Comparison of ENCODE assay signal across 31 mouse cellular contexts in the genomic region with DNA sequence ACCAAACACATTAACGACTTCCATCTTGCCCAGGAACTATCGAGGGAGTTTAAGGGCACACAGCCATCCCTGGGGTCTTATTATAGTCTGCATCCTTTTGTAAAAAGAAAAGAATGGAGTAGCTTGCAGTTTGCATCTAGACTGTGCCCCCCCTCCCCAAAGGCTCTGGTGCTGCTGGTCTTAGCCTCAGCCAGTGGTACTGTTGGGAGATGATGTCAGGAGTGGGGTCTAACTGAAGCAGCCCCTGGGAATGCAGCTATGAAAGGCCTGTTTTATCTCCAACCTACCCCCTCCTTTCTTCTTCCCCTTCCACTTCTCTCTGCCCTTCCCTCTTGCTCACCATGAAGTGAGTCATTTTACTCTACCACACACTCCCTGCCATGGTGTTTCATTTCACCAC.
DNase-seq lines count a peak whose midpoint lies in the region; ATAC-seq lines count a peak whose summit lies in the region.
"Had no signal": no experiment of that assay in that cellular context is flagged by ENCODE, and none has a peak within 500 bp of the region (broad histone marks: within the 10 kb centered on the region; RNA-seq: fewer than 3 reads in every experiment).

No protein-coding gene starts in this region.

- no peak overlapping the region for H3K9ac ChIP-seq in embryonic facial prominence, embryonic 11.5 days (replicated peaks; ENCODE audit: low read length)
- H3K9ac ChIP-seq in limb, embryonic 11.5 days (ENCODE audit: low read length): no peak overlapping the region
- H3K9ac ChIP-seq in embryonic facial prominence, embryonic 14.5 days (ENCODE audit: low read depth, low read length): no peak overlapping the region
- no peak overlapping the region for H3K9ac ChIP-seq in limb, embryonic 13.5 days
- H3K9ac ChIP-seq: embryonic facial prominence, embryonic 12.5 days; forebrain, embryonic 13.5 days; forebrain, postnatal 0 days; hindbrain, embryonic 13.5 days; intestine, embryonic 15.5 days had no signal

- DNase-seq in embryonic facial prominence, embryonic 11.5 days (ENCODE audit: low spot score): no peak
- no peak for DNase-seq in embryonic facial prominence, embryonic 10.5 days (ENCODE audit: low spot score)
- no peak for DNase-seq in limb, embryonic 11.5 days (ENCODE audit: low spot score)
- DNase-seq in limb, embryonic 10.5 days (ENCODE audit: low spot score): no peak
- no peak for DNase-seq in embryonic facial prominence, embryonic 14.5 days (ENCODE audit: low spot score)
- DNase-seq in left cerebral cortex, adult 8-10 months (ENCODE audit: low spot score in 2 of 2): no peak
- DNase-seq in urinary bladder, postnatal 36 days (ENCODE audit: low spot score in 2 of 2): no peak
- DNase-seq: adrenal gland, adult 8-10 months; adrenal gland, postnatal 25 days; cerebellum, adult 11-12 months; cerebellum, adult 8-10 months; cerebellum, postnatal 10 days; cerebellum, postnatal 36 days; embryo, embryonic 11 days; forebrain, postnatal 0 days; gastrocnemius, postnatal 10 days; gastrocnemius, postnatal 36 days; heart, adult 2 months; heart, postnatal 36 days; kidney, adult 11 months had no signal

- no peak overlapping the region for H3K4me3 ChIP-seq in embryonic facial prominence, embryonic 11.5 days (ENCODE audit: low read depth, low read length)
- no peak overlapping the region for H3K4me3 ChIP-seq in embryonic facial prominence, embryonic 10.5 days
- H3K4me3 ChIP-seq in limb, embryonic 11.5 days (ENCODE audit: low read depth, low read length): no peak overlapping the region
- H3K4me3 ChIP-seq in limb, embryonic 10.5 days: no peak overlapping the region
- H3K4me3 ChIP-seq in embryonic facial prominence, embryonic 14.5 days (ENCODE audit: low read depth, low read length): no peak overlapping the region
- no peak overlapping the region for H3K4me3 ChIP-seq in limb, embryonic 13.5 days
- H3K4me3 ChIP-seq: embryonic facial prominence, embryonic 12.5 days; erythroblast, embryonic 14.5 days; forebrain, embryonic 10.5 days; forebrain, embryonic 13.5 days; heart, adult 2 months; hindbrain, embryonic 10.5 days; hindbrain, embryonic 13.5 days; intestine, embryonic 15.5 days had no signal

- no peak overlapping the region for H3K27ac ChIP-seq in embryonic facial prominence, embryonic 11.5 days (replicated peaks; ENCODE audit: low read depth, low read length)
- H3K27ac ChIP-seq in embryonic facial prominence, embryonic 10.5 days (replicated peaks): no peak overlapping the region
- H3K27ac ChIP-seq in limb, embryonic 11.5 days (replicated peaks; ENCODE audit: low read depth, low read length): no peak overlapping the region
- no peak overlapping the region for H3K27ac ChIP-seq in limb, embryonic 10.5 days
- no peak overlapping the region for H3K27ac ChIP-seq in embryonic facial prominence, embryonic 14.5 days (replicated peaks; ENCODE audit: low read depth, low read length)
- H3K27ac ChIP-seq in limb, embryonic 13.5 days: no peak overlapping the region
- H3K27ac ChIP-seq: embryonic facial prominence, embryonic 12.5 days; forebrain, embryonic 10.5 days; forebrain, embryonic 13.5 days; heart, adult 2 months; hindbrain, embryonic 10.5 days; hindbrain, embryonic 13.5 days; intestine, embryonic 15.5 days had no signal

- WGBS in embryonic facial prominence, embryonic 11.5 days: 30% methylated on average over 2 of the region's 2 CpGs
- 40% methylated on average over 2 of the region's 2 CpGs for WGBS in embryonic facial prominence, embryonic 10.5 days
- WGBS in limb, embryonic 11.5 days: 56% methylated on average over 2 of the region's 2 CpGs
- WGBS in limb, embryonic 10.5 days: 78% methylated on average over 2 of the region's 2 CpGs
- 45% methylated on average over 2 of the region's 2 CpGs for WGBS in embryonic facial prominence, embryonic 14.5 days
- 38% methylated on average over 2 of the region's 2 CpGs for WGBS in limb, embryonic 13.5 days

- ATAC-seq in embryonic facial prominence, embryonic 11.5 days (replicated peaks; ENCODE audit: insufficient number of reproducible peaks, low FRiP score, low TSS enrichment, low read depth): 0 out of 2 replicates have a peak, but pooled peaks have one; percentile 29
- peak; percentile 71; the same call in 1 of the 2 replicates for ATAC-seq in limb, embryonic 11.5 days (ENCODE audit: insufficient number of reproducible peaks, low FRiP score, low TSS enrichment, low read depth)
- ATAC-seq in embryonic facial prominence, embryonic 14.5 days (ENCODE audit: low read depth): 0 out of 2 replicates have a peak, but pooled peaks have one; percentile 61
- ATAC-seq in limb, embryonic 13.5 days (ENCODE audit: low FRiP score, low read depth): 0 out of 2 replicates have a peak, but pooled peaks have one; percentile 46
- ATAC-seq: CD4-positive, CD25-positive, alpha-beta regulatory T cell, adult 4 months; forebrain, embryonic 13.5 days; forebrain, postnatal 0 days; hindbrain, embryonic 16.5 days; intestine, embryonic 15.5 days had no signal

- no peaks in the 10 kb centered on the region for H3K9me3 ChIP-seq in embryonic facial prominence, embryonic 11.5 days (replicated peaks; ENCODE audit: control insufficient read depth, low read length)
- no peaks in the 10 kb centered on the region for H3K9me3 ChIP-seq in embryonic facial prominence, embryonic 10.5 days
- no peaks in the 10 kb centered on the region for H3K9me3 ChIP-seq in limb, embryonic 11.5 days (ENCODE audit: control insufficient read depth, low read length)
- no peaks in the 10 kb centered on the region for H3K9me3 ChIP-seq in limb, embryonic 10.5 days (replicated peaks)
- no peaks in the 10 kb centered on the region for H3K9me3 ChIP-seq in embryonic facial prominence, embryonic 14.5 days (ENCODE audit: control insufficient read depth, low read length)
- H3K9me3 ChIP-seq in limb, embryonic 13.5 days: no peaks in the 10 kb centered on the region
- H3K9me3 ChIP-seq: embryonic facial prominence, embryonic 12.5 days; forebrain, embryonic 10.5 days; forebrain, embryonic 13.5 days; hindbrain, embryonic 10.5 days; hindbrain, embryonic 13.5 days; intestine, embryonic 15.5 days had no signal

- H3K36me3 ChIP-seq in embryonic facial prominence, embryonic 11.5 days (replicated peaks; ENCODE audit: control insufficient read depth, insufficient read depth, low read depth, low read length): no peaks in the 10 kb centered on the region
- H3K36me3 ChIP-seq in embryonic facial prominence, embryonic 10.5 days (replicated peaks): no peaks in the 10 kb centered on the region
- no peaks in the 10 kb centered on the region for H3K36me3 ChIP-seq in limb, embryonic 11.5 days (ENCODE audit: control insufficient read depth, insufficient read depth, low read length)
- H3K36me3 ChIP-seq in limb, embryonic 10.5 days: no peaks in the 10 kb centered on the region
- H3K36me3 ChIP-seq in embryonic facial prominence, embryonic 14.5 days (ENCODE audit: control insufficient read depth, insufficient read depth, low read length): no peaks in the 10 kb centered on the region
- no peaks in the 10 kb centered on the region for H3K36me3 ChIP-seq in limb, embryonic 13.5 days
- H3K36me3 ChIP-seq: embryonic facial prominence, embryonic 12.5 days; forebrain, embryonic 10.5 days; hindbrain, embryonic 10.5 days; hindbrain, embryonic 13.5 days; intestine, embryonic 15.5 days had no signal

- H3K4me1 ChIP-seq in embryonic facial prominence, embryonic 11.5 days (ENCODE audit: control insufficient read depth, insufficient read depth, low read length): no peaks in the 10 kb centered on the region
- H3K4me1 ChIP-seq in embryonic facial prominence, embryonic 10.5 days: peaks cover 7% of the 10 kb centered on the region
- peaks cover 5% of the 10 kb centered on the region; the same call in 1 of the 2 replicates for H3K4me1 ChIP-seq in limb, embryonic 11.5 days (ENCODE audit: control insufficient read depth, insufficient read depth, low read length)
- H3K4me1 ChIP-seq in limb, embryonic 10.5 days: peaks cover 25% of the 10 kb centered on the region
- 0 out of 2 replicates have a peak, but pooled peaks cover 3% of the 10 kb centered on the region for H3K4me1 ChIP-seq in embryonic facial prominence, embryonic 14.5 days (ENCODE audit: control insufficient read depth, insufficient read depth, low read length)
- H3K4me1 ChIP-seq in limb, embryonic 13.5 days: peaks cover 13% of the 10 kb centered on the region
- H3K4me1 ChIP-seq: embryonic facial prominence, embryonic 12.5 days; forebrain, embryonic 13.5 days; intestine, embryonic 15.5 days had no signal

- no peak overlapping the region for H3K4me2 ChIP-seq in embryonic facial prominence, embryonic 11.5 days (ENCODE audit: low read depth, low read length)
- no peak overlapping the region for H3K4me2 ChIP-seq in limb, embryonic 11.5 days (ENCODE audit: low read depth, severe bottlenecking)
- no peak overlapping the region for H3K4me2 ChIP-seq in embryonic facial prominence, embryonic 14.5 days (ENCODE audit: low read depth, low read length)
- H3K4me2 ChIP-seq in limb, embryonic 13.5 days (replicated peaks): no peak overlapping the region
- H3K4me2 ChIP-seq: embryonic facial prominence, embryonic 12.5 days; forebrain, embryonic 13.5 days; heart, embryonic 11.5 days; hindbrain, embryonic 13.5 days; intestine, embryonic 15.5 days had no signal

- H3K27me3 ChIP-seq in embryonic facial prominence, embryonic 11.5 days (ENCODE audit: control insufficient read depth, insufficient read depth, low read length): no peaks in the 10 kb centered on the region
- H3K27me3 ChIP-seq in embryonic facial prominence, embryonic 10.5 days (replicated peaks; ENCODE audit: low read depth, poor library complexity, severe bottlenecking): 0 out of 2 replicates have a peak, but pooled peaks cover 7% of the 10 kb centered on the region
- H3K27me3 ChIP-seq in limb, embryonic 11.5 days (ENCODE audit: control insufficient read depth, insufficient read depth, low read length): no peaks in the 10 kb centered on the region
- H3K27me3 ChIP-seq in limb, embryonic 10.5 days (ENCODE audit: low read depth, poor library complexity, severe bottlenecking): no peaks in the 10 kb centered on the region
- H3K27me3 ChIP-seq in embryonic facial prominence, embryonic 14.5 days (replicated peaks; ENCODE audit: control insufficient read depth, insufficient read depth, low read length): no peaks in the 10 kb centered on the region
- H3K27me3 ChIP-seq in limb, embryonic 13.5 days: no peaks in the 10 kb centered on the region
- H3K27me3 ChIP-seq: embryonic facial prominence, embryonic 12.5 days; forebrain, embryonic 13.5 days; hindbrain, embryonic 13.5 days; intestine, embryonic 15.5 days had no signal
